Comparison of ENCODE assay signal across 27 mouse cellular contexts in genomic region chr2:148402227-148402626, GRCm38 (mm10). TPM values are rescaled to one million over a fixed set of nuclear protein-coding genes. Genes with fewer than 3 reads are reported as not detected.
A peak's percentile ranks its signal among the peaks of the same experiment; 100 is the strongest.
DNase-seq lines count a peak whose midpoint lies in the region; ATAC-seq and TF ChIP-seq lines count a peak whose summit lies in the region.
"Had no signal": no experiment of that assay in that cellular context is flagged by ENCODE, and none has a peak within 500 bp of the region (broad histone marks: within the 10 kb centered on the region; RNA-seq: fewer than 3 reads in every experiment).

No protein-coding gene starts in this region.

- peaks cover 18% of the 10 kb centered on the region for H3K27me3 ChIP-seq in midbrain, embryonic 11.5 days (ENCODE audit: control insufficient read depth, insufficient read depth, low read length)
- peaks cover 18% of the 10 kb centered on the region for H3K27me3 ChIP-seq in midbrain, embryonic 14.5 days (ENCODE audit: control insufficient read depth, insufficient read depth, low read length)

- WGBS in midbrain, embryonic 11.5 days, result 78% methylated on average over 1 of the region's 1 CpGs
- 82% methylated on average over 1 of the region's 1 CpGs for WGBS in midbrain, embryonic 14.5 days

- DNase-seq in adrenal gland, adult 2 months, result peak; percentile 23
- DNase-seq in adrenal gland, postnatal 10 days, result no peak
- DNase-seq in layer of hippocampus, adult 2 months (ENCODE audit: low spot score in 2 of 2), result no peak
- DNase-seq in layer of hippocampus, postnatal 25 days (ENCODE audit: extremely low spot score in 1 of 2, low spot score in 1 of 2), result no peak
- DNase-seq in midbrain, embryonic 11.5 days (ENCODE audit: low spot score, missing footprints), result peak; percentile 51
- no peak for DNase-seq in midbrain, embryonic 14.5 days
- no peak for DNase-seq in left cerebral cortex, postnatal 14 days (ENCODE audit: low spot score in 2 of 2)
- DNase-seq: cerebellum, adult 18-20 months; cerebellum, postnatal 25 days; forebrain, postnatal 0 days; gastrocnemius, postnatal 25 days; heart, postnatal 10 days; kidney, adult 9 months; kidney, postnatal 14 days; layer of hippocampus, postnatal 36 days; liver, embryonic 13.5 days; right cerebral cortex, postnatal 14 days; thymus, adult 2 months had no signal

- no peaks in the 10 kb centered on the region for H3K9me3 ChIP-seq in midbrain, embryonic 11.5 days (ENCODE audit: control insufficient read depth, low read length)
- H3K9me3 ChIP-seq in midbrain, embryonic 14.5 days (ENCODE audit: control insufficient read depth, low read length), result no peaks in the 10 kb centered on the region
- H3K9me3 ChIP-seq: embryonic facial prominence, embryonic 12.5 days; heart, embryonic 12.5 days; liver, embryonic 13.5 days; midbrain, embryonic 12.5 days had no signal

- H3K4me1 ChIP-seq in midbrain, embryonic 11.5 days (ENCODE audit: control insufficient read depth, insufficient read depth, low read length), result peaks cover 7% of the 10 kb centered on the region
- H3K4me1 ChIP-seq in midbrain, embryonic 14.5 days (ENCODE audit: control insufficient read depth, insufficient read depth, low read length), result 0 out of 2 replicates have a peak, but pooled peaks cover 8% of the 10 kb centered on the region

- H3K36me3 ChIP-seq in midbrain, embryonic 11.5 days (ENCODE audit: control insufficient read depth, insufficient read depth, low read length), result no peaks in the 10 kb centered on the region
- H3K36me3 ChIP-seq in midbrain, embryonic 14.5 days (ENCODE audit: control insufficient read depth, insufficient read depth, low read length), result no peaks in the 10 kb centered on the region
- H3K36me3 ChIP-seq: embryonic facial prominence, embryonic 12.5 days; heart, embryonic 12.5 days; liver, embryonic 13.5 days; midbrain, embryonic 12.5 days had no signal

- no peak overlapping the region for H3K4me2 ChIP-seq in midbrain, embryonic 11.5 days
- H3K4me2 ChIP-seq in midbrain, embryonic 14.5 days (ENCODE audit: low read length), result no peak overlapping the region
- H3K4me2 ChIP-seq: embryonic facial prominence, embryonic 12.5 days; heart, embryonic 12.5 days; liver, embryonic 13.5 days; midbrain, embryonic 12.5 days had no signal

- peak overlapping the region; percentile 10; the same call in 1 of the 2 replicates for H3K27ac ChIP-seq in layer of hippocampus, adult 2 months
- no peak overlapping the region for H3K27ac ChIP-seq in midbrain, embryonic 11.5 days (ENCODE audit: low read depth, low read length)
- H3K27ac ChIP-seq in midbrain, embryonic 14.5 days (replicated peaks; ENCODE audit: low read depth, low read length), result no peak overlapping the region
- H3K27ac ChIP-seq: embryonic facial prominence, embryonic 12.5 days; hindbrain, postnatal 0 days; liver, embryonic 13.5 days; macrophage; midbrain, embryonic 12.5 days; stomach, postnatal 0 days had no signal

- intact Hi-C loops in left cerebral cortex, postnatal 14 days (cut with DNase I), result loop anchor here (10.0 kb wide), 1 partner anchor 133 kb away; no protein-coding TSS in a partner anchor

- no peak overlapping the region for H3K9ac ChIP-seq in midbrain, embryonic 11.5 days (ENCODE audit: low read length)
- no peak overlapping the region for H3K9ac ChIP-seq in midbrain, embryonic 14.5 days (replicated peaks; ENCODE audit: low read length)
- H3K9ac ChIP-seq: embryonic facial prominence, embryonic 12.5 days; forebrain, postnatal 0 days; heart, embryonic 12.5 days; liver, embryonic 13.5 days; midbrain, embryonic 12.5 days had no signal

- H3K4me3 ChIP-seq in layer of hippocampus, adult 2 months, result no peak overlapping the region
- H3K4me3 ChIP-seq in midbrain, embryonic 11.5 days (ENCODE audit: low read depth, low read length), result no peak overlapping the region
- no peak overlapping the region for H3K4me3 ChIP-seq in midbrain, embryonic 14.5 days (replicated peaks; ENCODE audit: low read depth, low read length)
- H3K4me3 ChIP-seq: embryonic facial prominence, embryonic 12.5 days; heart, embryonic 12.5 days; liver, embryonic 13.5 days; midbrain, embryonic 12.5 days had no signal

- no peak for TF ChIP-seq CTCF in layer of hippocampus, adult 2 months (conservative IDR thresholded peaks at IDR 0.05)

- no peak for ATAC-seq in midbrain, embryonic 11.5 days (ENCODE audit: low FRiP score)
- ATAC-seq in midbrain, embryonic 14.5 days (ENCODE audit: low FRiP score, low TSS enrichment), result no peak
- ATAC-seq in CD4-positive, CD25-positive, alpha-beta regulatory T cell, adult 4 months, result no peak
- ATAC-seq: forebrain, postnatal 0 days; hindbrain, postnatal 0 days; intestine, embryonic 16.5 days had no signal

RNA-seq across cellular contexts. Expression of gene Thbd, which starts 5.8 kb away (rescaled TPM):
- 10 to 100 TPM; 24.8 to 37.1 TPM for total RNA-seq in adrenal gland, adult 2 months (2021)
- polyA plus RNA-seq in adrenal gland, adult 2 months (2012; rRNA removed), result 31.1 and 34.6 TPM in 2 replicates
- total RNA-seq in adrenal gland, postnatal 10 days (2021), result 10 to 100 TPM; 28.9 to 29.5 TPM
- 1 to 10 TPM; 5.3 to 6.9 TPM for total RNA-seq in layer of hippocampus, adult 2 months (2021)
- total RNA-seq in layer of hippocampus, postnatal 25 days (2021), result 1 to 10 TPM; 4.9 to 5.3 TPM
- 16.3 and 21.0 TPM in 2 replicates for polyA plus RNA-seq in midbrain, embryonic 11.5 days (2014; fragmentation: Nextera tagmentation; extraction: Ambion mirVana)
- 1.0 and 5.4 TPM in 2 replicates for polyA plus RNA-seq in midbrain, embryonic 14.5 days (2014; fragmentation: Nextera tagmentation; extraction: Ambion mirVana)
- total RNA-seq in left cerebral cortex, postnatal 14 days (2021), result 10 to 100 TPM; 10.6 to 12.6 TPM
- under 1 TPM in 1 of 2 experiments, not detected in 1; 0.08 TPM for polyA plus RNA-seq in CD4-positive, CD25-positive, alpha-beta regulatory T cell, adult 4 months (2017; shearing (Covaris generic))
- total RNA-seq: MEL had no signal

RNA-seq across cellular contexts. Expression of gene Sstr4, which starts 7.1 kb away (rescaled TPM):
- under 1 TPM; 0.26 to 0.86 TPM for total RNA-seq in adrenal gland, adult 2 months (2021)
- polyA plus RNA-seq in adrenal gland, adult 2 months (2012; rRNA removed), result 0.72 and 0.84 TPM in 2 replicates
- total RNA-seq in adrenal gland, postnatal 10 days (2021), result under 1 TPM; 0.55 to 0.60 TPM
- 10 to 100 TPM; 75.5 TPM for total RNA-seq in layer of hippocampus, adult 2 months (2021)
- total RNA-seq in layer of hippocampus, postnatal 25 days (2021), result 10 to 100 TPM; 74.0 to 81.6 TPM
- 1.4 and 2.2 TPM in 2 replicates for polyA plus RNA-seq in midbrain, embryonic 11.5 days (2014; fragmentation: Nextera tagmentation; extraction: Ambion mirVana)
- polyA plus RNA-seq in midbrain, embryonic 14.5 days (2014; fragmentation: Nextera tagmentation; extraction: Ambion mirVana), result 1.4 and 2.6 TPM in 2 replicates
- 10 to 100 TPM; 45.3 to 47.2 TPM for total RNA-seq in left cerebral cortex, postnatal 14 days (2021)
- polyA plus RNA-seq in CD4-positive, CD25-positive, alpha-beta regulatory T cell, adult 4 months (2017; shearing (Covaris generic)), result not detected
- total RNA-seq: MEL had no signal
- polyA plus RNA-seq: liver, embryonic 13.5 days; macrophage had no signal

RNA-seq across cellular contexts. Expression of gene Cd93, which starts 41.1 kb away (rescaled TPM):
- 10 to 100 TPM; 22.0 to 26.7 TPM for total RNA-seq in adrenal gland, adult 2 months (2021)
- 7.9 and 8.4 TPM in 2 replicates for polyA plus RNA-seq in adrenal gland, adult 2 months (2012; rRNA removed)
- 10 to 100 TPM; 70.6 to 91.4 TPM for total RNA-seq in adrenal gland, postnatal 10 days (2021)
- total RNA-seq in layer of hippocampus, adult 2 months (2021), result 1 to 10 TPM; 3.2 to 5.1 TPM
- total RNA-seq in layer of hippocampus, postnatal 25 days (2021), result 1 to 10 TPM; 5.4 to 6.7 TPM
- polyA plus RNA-seq in midbrain, embryonic 11.5 days (2014; fragmentation: Nextera tagmentation; extraction: Ambion mirVana), result 5.9 and 7.3 TPM in 2 replicates
- 5.1 and 8.8 TPM in 2 replicates for polyA plus RNA-seq in midbrain, embryonic 14.5 days (2014; fragmentation: Nextera tagmentation; extraction: Ambion mirVana)
- total RNA-seq in left cerebral cortex, postnatal 14 days (2021), result 10 to 100 TPM; 15.6 to 17.1 TPM
- under 1 TPM in 1 of 2 experiments, not detected in 1; 0.13 TPM for polyA plus RNA-seq in CD4-positive, CD25-positive, alpha-beta regulatory T cell, adult 4 months (2017; shearing (Covaris generic))
- total RNA-seq: MEL had no signal

Comparison
In these comparisons a context has a peak if more than half of its experiments do, and no peak if none do; other contexts are left out.
1. DNase-seq: peak in adrenal gland, adult 2 months (single experiment) and midbrain, embryonic 11.5 days (single experiment); none in adrenal gland, postnatal 10 days (single experiment), layer of hippocampus, adult 2 months (0 of 2), layer of hippocampus, postnatal 25 days (0 of 2), midbrain, embryonic 14.5 days (single experiment) and left cerebral cortex, postnatal 14 days (0 of 2).
2. RNA of gene Sstr4, which starts 7.1 kb away (total RNA-seq): 74.0 to 81.6 TPM in layer of hippocampus, postnatal 25 days, 75.5 TPM in layer of hippocampus, adult 2 months and 45.3 to 47.2 TPM in left cerebral cortex, postnatal 14 days; 0.26 to 0.86 TPM in adrenal gland, adult 2 months and 0.55 to 0.60 TPM in adrenal gland, postnatal 10 days; every median in the first group is over 10 times any median in the second.